Mouse (Mus musculus): ENCODE measurements at regions not wholly inside any gene's neighbourhood (a gene's known extent, or its start where the extent isn't known, plus 50 kb on each side); places are given as distances from the start of the nearest gene placed in this dataset.

- Histone ChIP-seq H3K4me1 (ENCODE audit: control insufficient read depth, insufficient read depth, low read length) (no peaks in the 10 kb centered on the region), H3K36me3 (ENCODE audit: control insufficient read depth, insufficient read depth, low read length) (no peaks in the 10 kb centered on the region), H3K4me2 (peak overlapping the region; percentile 53), H3K4me3 (ENCODE audit: low read depth, low read length) (peak overlapping the region; percentile 26), H3K9me3 (replicated peaks; ENCODE audit: control insufficient read depth, low read length) (no peaks in the 10 kb centered on the region), H3K27ac (ENCODE audit: low read depth, low read length) (no peak overlapping the region), H3K9ac (ENCODE audit: low read depth, low read length) (peak overlapping the region; percentile 44; the same call in 1 of the 2 replicates), H3K27me3 (ENCODE audit: control insufficient read depth, insufficient read depth, low read length) (peaks cover 3% of the 10 kb centered on the region; the same call in 1 of the 2 replicates)
- no peak for ATAC-seq (replicated peaks; ENCODE audit: insufficient number of reproducible peaks, low FRiP score, low TSS enrichment)
- WGBS (ENCODE audit: insufficient replicate concordance) = 14% methylated on average over 13 of the region's 14 CpGs
These were observed 69.7 kb upstream of the Prep start for GRCm38 (mm10) chr10:44997184-44997905.

- Histone ChIP-seq H3K4me2 (no peak overlapping the region), H3K27ac (ENCODE audit: low read depth, low read length) (no peak overlapping the region), H3K36me3 (ENCODE audit: control insufficient read depth, insufficient read depth, low read length) (no peaks in the 10 kb centered on the region), H3K9me3 (replicated peaks; ENCODE audit: control insufficient read depth, low read length) (no peaks in the 10 kb centered on the region), H3K4me1 (ENCODE audit: control insufficient read depth, insufficient read depth, low read length) (no peaks in the 10 kb centered on the region), H3K9ac (ENCODE audit: low read depth, low read length) (no peak overlapping the region), H3K4me3 (ENCODE audit: low read depth, low read length) (no peak overlapping the region), H3K27me3 (ENCODE audit: control insufficient read depth, insufficient read depth, low read length) (peaks cover 3% of the 10 kb centered on the region; the same call in 1 of the 2 replicates)
- no peak for ATAC-seq (replicated peaks; ENCODE audit: insufficient number of reproducible peaks, low FRiP score, low TSS enrichment)
- WGBS (ENCODE audit: insufficient replicate concordance) = 75% methylated on average over 6 of the region's 6 CpGs
These were observed 71.2 kb upstream of the Prep start for GRCm38 (mm10) chr10:44995756-44996155.

GRCm38 (mm10) chr10:44994385-44995281 is 72.4 kb upstream of the Prep start:
- WGBS (ENCODE audit: insufficient replicate concordance) = 81% methylated on average over 17 of the region's 17 CpGs
- Histone ChIP-seq H3K4me2 (no peak overlapping the region), H3K9me3 (replicated peaks; ENCODE audit: control insufficient read depth, low read length) (no peaks in the 10 kb centered on the region), H3K4me1 (ENCODE audit: control insufficient read depth, insufficient read depth, low read length) (no peaks in the 10 kb centered on the region), H3K36me3 (ENCODE audit: control insufficient read depth, insufficient read depth, low read length) (no peaks in the 10 kb centered on the region), H3K9ac (ENCODE audit: low read depth, low read length) (no peak overlapping the region), H3K4me3 (ENCODE audit: low read depth, low read length) (no peak overlapping the region), H3K27ac (ENCODE audit: low read depth, low read length) (no peak overlapping the region), H3K27me3 (ENCODE audit: control insufficient read depth, insufficient read depth, low read length) (peaks cover 3% of the 10 kb centered on the region; the same call in 1 of the 2 replicates)
- ATAC-seq (replicated peaks; ENCODE audit: insufficient number of reproducible peaks, low FRiP score, low TSS enrichment) = no peak

- no peak overlapping the region for H3K9ac ChIP-seq (ENCODE audit: low read depth, low read length)
- H3K36me3 ChIP-seq (ENCODE audit: control insufficient read depth, insufficient read depth, low read length) = no peaks in the 10 kb centered on the region
- ATAC-seq (replicated peaks; ENCODE audit: insufficient number of reproducible peaks, low FRiP score, low TSS enrichment) = no peak
- no peaks in the 10 kb centered on the region for H3K4me1 ChIP-seq (ENCODE audit: control insufficient read depth, insufficient read depth, low read length)
- H3K27ac ChIP-seq (ENCODE audit: low read depth, low read length) = no peak overlapping the region
- H3K27me3 ChIP-seq (ENCODE audit: control insufficient read depth, insufficient read depth, low read length) = no peaks in the 10 kb centered on the region
- H3K9me3 ChIP-seq (replicated peaks; ENCODE audit: control insufficient read depth, low read length) = no peaks in the 10 kb centered on the region
- 74% methylated on average over 10 of the region's 10 CpGs for WGBS (ENCODE audit: insufficient replicate concordance)
- no peak overlapping the region for H3K4me2 ChIP-seq
- no peak overlapping the region for H3K4me3 ChIP-seq (ENCODE audit: low read depth, low read length)
These were observed 73.3 kb upstream of the Prep start for GRCm38 (mm10) chr10:44993470-44994260.

- H3K4me1 ChIP-seq (ENCODE audit: control insufficient read depth, insufficient read depth, low read length) = no peaks in the 10 kb centered on the region
- H3K4me3 ChIP-seq (ENCODE audit: low read depth, low read length) = no peak overlapping the region
- no peaks in the 10 kb centered on the region for H3K27me3 ChIP-seq (ENCODE audit: control insufficient read depth, insufficient read depth, low read length)
- no peak overlapping the region for H3K27ac ChIP-seq (ENCODE audit: low read depth, low read length)
- no peak overlapping the region for H3K4me2 ChIP-seq
- no peak overlapping the region for H3K9ac ChIP-seq (ENCODE audit: low read depth, low read length)
- no peaks in the 10 kb centered on the region for H3K9me3 ChIP-seq (replicated peaks; ENCODE audit: control insufficient read depth, low read length)
- no peak for ATAC-seq (replicated peaks; ENCODE audit: insufficient number of reproducible peaks, low FRiP score, low TSS enrichment)
- 73% methylated on average over 6 of the region's 6 CpGs for WGBS (ENCODE audit: insufficient replicate concordance)
- no peaks in the 10 kb centered on the region for H3K36me3 ChIP-seq (ENCODE audit: control insufficient read depth, insufficient read depth, low read length)
These were observed 77.5 kb upstream of the Prep start for GRCm38 (mm10) chr10:44989539-44989938.

- WGBS (ENCODE audit: insufficient replicate concordance) = 78% methylated on average over 8 of the region's 8 CpGs
- no peaks in the 10 kb centered on the region for H3K36me3 ChIP-seq (ENCODE audit: control insufficient read depth, insufficient read depth, low read length)
These were observed 78.2 kb upstream of the Prep start for GRCm38 (mm10) chr10:44988756-44989155.

GRCm38 (mm10) chr10:44987615-44988014 is 79.4 kb upstream of the Prep start:
- H3K27ac ChIP-seq (ENCODE audit: low read depth, low read length) = no peak overlapping the region
- no peaks in the 10 kb centered on the region for H3K36me3 ChIP-seq (ENCODE audit: control insufficient read depth, insufficient read depth, low read length)
- 63% methylated on average over 4 of the region's 4 CpGs for WGBS (ENCODE audit: insufficient replicate concordance)
- no peaks in the 10 kb centered on the region for H3K4me1 ChIP-seq (ENCODE audit: control insufficient read depth, insufficient read depth, low read length)
- H3K9ac ChIP-seq (ENCODE audit: low read depth, low read length) = no peak overlapping the region
- no peak overlapping the region for H3K4me3 ChIP-seq (ENCODE audit: low read depth, low read length)
- ATAC-seq (replicated peaks; ENCODE audit: insufficient number of reproducible peaks, low FRiP score, low TSS enrichment) = no peak
- H3K27me3 ChIP-seq (ENCODE audit: control insufficient read depth, insufficient read depth, low read length) = no peaks in the 10 kb centered on the region
- H3K9me3 ChIP-seq (replicated peaks; ENCODE audit: control insufficient read depth, low read length) = no peaks in the 10 kb centered on the region
- no peak overlapping the region for H3K4me2 ChIP-seq

More at GRCm38 (mm10) chr10:44988756-44989155, 78.2 kb upstream of the Prep start:
- H3K9me3 ChIP-seq (replicated peaks; ENCODE audit: control insufficient read depth, low read length) = no peaks in the 10 kb centered on the region
- H3K4me1 ChIP-seq (ENCODE audit: control insufficient read depth, insufficient read depth, low read length) = no peaks in the 10 kb centered on the region
- no peak overlapping the region for H3K4me3 ChIP-seq (ENCODE audit: low read depth, low read length)
- H3K4me2 ChIP-seq = no peak overlapping the region
- ATAC-seq (replicated peaks; ENCODE audit: insufficient number of reproducible peaks, low FRiP score, low TSS enrichment) = no peak
- no peak overlapping the region for H3K27ac ChIP-seq (ENCODE audit: low read depth, low read length)
- H3K27me3 ChIP-seq (ENCODE audit: control insufficient read depth, insufficient read depth, low read length) = no peaks in the 10 kb centered on the region
- no peak overlapping the region for H3K9ac ChIP-seq (ENCODE audit: low read depth, low read length)

- Histone ChIP-seq H3K36me3 (ENCODE audit: control insufficient read depth, insufficient read depth, low read length) (no peaks in the 10 kb centered on the region), H3K9me3 (replicated peaks; ENCODE audit: control insufficient read depth, low read length) (no peaks in the 10 kb centered on the region), H3K4me2 (no peak overlapping the region), H3K27me3 (ENCODE audit: control insufficient read depth, insufficient read depth, low read length) (no peaks in the 10 kb centered on the region), H3K4me1 (ENCODE audit: control insufficient read depth, insufficient read depth, low read length) (no peaks in the 10 kb centered on the region; the same call in 1 of the 2 replicates), H3K27ac (ENCODE audit: low read depth, low read length) (no peak overlapping the region), H3K4me3 (ENCODE audit: low read depth, low read length) (no peak overlapping the region), H3K9ac (ENCODE audit: low read depth, low read length) (no peak overlapping the region)
- no peak for ATAC-seq (replicated peaks; ENCODE audit: insufficient number of reproducible peaks, low FRiP score, low TSS enrichment)
- WGBS (ENCODE audit: insufficient replicate concordance) = 52% methylated on average over 2 of the region's 2 CpGs
These were observed 85.1 kb upstream of the Prep start for GRCm38 (mm10) chr10:44981913-44982312.
